Mouse (Mus musculus) c-Kit-positive CD71-negative TER-119-negative erythroid progenitor cells, embryonic 14.5 days (primary cell): ENCODE measurements around the gene 2010300C02Rik.
A peak's percentile ranks its signal among the peaks of the same experiment; 100 is the strongest.
"Not testable (repeated sequence)": the region's sequence is repeated elsewhere in the genome, so short reads cannot be mapped to it uniquely, and the experiment has no call there.

Experiments used
- DNase-seq: peaks from one replicate; pipeline ENCODE4 v3.0.0-alpha.2; 2013; ENCODE audit warnings: low read depth

2010300C02Rik gene

DNA sequence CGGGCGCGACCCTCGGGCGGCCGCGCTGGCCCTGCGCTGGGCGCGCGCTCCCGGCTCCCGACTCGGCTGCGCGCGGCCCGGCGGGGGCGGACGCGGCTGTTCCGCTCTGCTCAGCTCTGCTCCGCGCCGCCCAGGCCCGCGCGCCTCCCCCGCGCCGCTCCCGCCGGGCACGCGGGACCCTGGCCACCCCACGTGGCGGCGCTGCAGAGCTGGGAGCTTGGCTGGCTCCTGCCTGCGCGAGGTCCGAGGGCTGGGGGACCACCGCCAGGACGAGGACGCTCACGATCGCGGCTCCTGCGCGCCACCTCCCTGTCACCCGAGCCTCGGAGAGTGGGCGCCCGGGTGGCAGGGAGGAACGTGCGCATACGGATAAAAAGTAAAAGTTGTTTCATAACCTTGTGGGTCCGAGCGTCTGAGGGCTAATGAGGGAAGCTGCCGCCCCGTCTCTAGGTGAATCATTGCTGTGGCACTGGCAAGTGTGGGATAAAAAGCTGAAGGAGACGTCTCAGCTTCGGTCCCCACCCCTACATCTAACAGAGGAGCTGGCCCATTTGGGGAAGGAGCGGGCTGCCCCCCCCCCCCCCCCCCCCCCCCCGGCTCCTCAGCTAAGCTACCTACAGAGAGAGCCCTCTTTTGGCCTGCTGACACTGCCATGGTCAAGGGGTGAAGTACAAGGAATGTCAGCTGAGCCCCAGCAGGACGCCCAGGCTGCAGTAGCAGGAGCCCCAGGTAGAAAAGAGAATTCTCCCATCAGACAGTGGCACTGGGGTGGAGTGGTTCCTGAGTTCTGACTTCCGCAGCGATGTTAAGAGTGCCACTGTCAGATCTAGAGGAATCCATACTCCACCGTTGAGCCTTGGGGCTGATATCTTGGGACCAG is at the start of gene 2010300C02Rik:
Gene 2010300C02Rik, minus strand, starts transcription at position 325 of the 880 bp plus-strand sequence.
- DNase-seq: peak; percentile 17

DNA sequence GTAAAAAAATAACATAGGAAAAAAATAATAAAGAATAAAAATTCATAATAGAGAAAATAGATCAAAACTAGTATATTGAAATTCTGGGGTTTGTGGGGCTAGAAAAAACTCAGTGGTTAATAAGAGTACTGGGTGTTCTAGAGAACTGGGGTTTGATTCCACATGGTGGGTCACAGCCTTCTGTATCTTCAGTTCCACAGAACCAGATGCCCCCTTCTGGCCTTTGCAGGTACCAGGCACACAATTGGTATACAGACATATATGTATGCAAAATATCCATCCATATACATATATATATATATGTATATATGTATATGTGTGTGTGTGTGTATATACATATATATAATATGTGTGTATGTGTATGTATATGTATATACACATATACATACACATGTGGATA is 39.5 kb upstream of the 2010300C02Rik start:
- no peak for DNase-seq

DNA sequence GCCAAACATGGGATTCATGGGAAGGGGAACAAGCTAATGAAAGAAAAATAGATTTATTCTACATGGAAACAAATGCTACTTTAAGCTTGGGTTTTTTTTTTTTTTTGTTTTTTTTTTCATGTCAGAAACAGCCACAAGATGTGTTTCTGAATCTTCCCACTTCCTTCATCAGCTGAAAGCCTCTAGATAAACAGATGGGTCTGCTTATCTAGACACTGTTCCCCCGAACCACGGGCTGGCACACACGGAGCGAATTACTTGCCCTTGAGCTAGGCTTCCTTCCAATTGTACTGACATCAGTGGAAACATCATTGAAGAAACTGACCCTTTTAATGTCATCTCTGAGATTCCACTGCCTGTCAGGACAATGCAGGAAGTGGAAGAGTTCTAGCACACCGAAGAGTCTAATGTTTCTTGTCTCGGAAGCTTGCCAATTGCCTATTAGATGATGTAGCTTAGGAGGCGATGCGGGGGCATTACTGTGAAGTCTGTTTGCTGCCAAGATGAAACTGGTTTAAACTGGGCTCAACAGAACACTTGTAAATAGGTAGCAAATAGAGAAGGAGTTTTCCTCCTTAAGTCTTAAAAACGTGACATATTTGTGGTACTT is 24.9 kb upstream of the 2010300C02Rik start:
- no peak for DNase-seq

DNA sequence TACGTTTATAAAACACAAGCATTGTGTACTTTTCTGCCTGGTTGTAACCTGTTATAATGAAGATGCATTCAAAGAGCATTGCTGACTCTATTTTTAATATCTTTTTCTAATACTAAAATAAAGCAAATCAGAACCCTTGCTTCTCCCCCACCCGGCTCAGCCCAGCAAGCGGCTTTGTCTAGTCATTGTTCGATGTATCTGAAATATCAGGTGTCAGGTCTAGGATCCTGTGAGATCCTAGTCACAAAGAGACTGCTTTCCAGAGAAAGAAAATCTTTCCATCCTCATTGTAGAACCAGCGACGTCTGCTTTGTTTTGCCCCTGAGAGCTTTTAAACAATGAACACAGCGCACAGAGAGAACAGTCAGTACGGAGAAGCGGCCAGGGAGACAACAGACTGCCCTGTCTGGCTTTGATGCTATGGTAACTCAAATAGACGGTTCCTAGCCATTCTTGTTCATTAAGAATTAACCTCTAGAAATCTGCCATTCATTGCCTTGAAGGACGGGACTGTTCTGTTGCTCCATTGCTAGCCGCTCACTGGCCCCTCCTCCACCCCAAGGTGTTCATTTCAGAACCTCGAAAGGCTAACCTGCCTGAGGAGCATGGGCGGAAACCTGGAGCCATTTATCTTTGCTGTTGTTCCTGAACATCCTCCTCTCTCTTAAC is 22.9 kb upstream of the 2010300C02Rik start:
- no peak for DNase-seq

DNA sequence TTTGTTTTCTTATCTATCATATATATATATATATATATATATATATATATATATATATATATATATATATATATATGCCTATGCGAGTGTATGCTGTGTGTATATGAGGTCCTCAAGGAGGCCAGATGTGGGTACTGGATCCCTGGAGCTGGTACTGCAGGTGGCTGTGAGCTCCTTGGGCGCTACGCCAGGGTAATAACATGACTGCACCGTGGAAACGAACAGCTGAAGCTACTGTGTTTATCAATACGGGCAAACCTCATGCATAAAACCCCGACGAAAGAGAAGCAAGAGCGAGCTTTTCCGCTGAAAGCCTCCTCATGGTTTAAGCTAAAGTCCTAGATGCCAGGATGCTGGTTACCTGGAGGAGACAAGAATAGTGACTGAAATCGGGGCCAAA is 22.2 kb upstream of the 2010300C02Rik start:
- DNase-seq: no peak

DNA sequence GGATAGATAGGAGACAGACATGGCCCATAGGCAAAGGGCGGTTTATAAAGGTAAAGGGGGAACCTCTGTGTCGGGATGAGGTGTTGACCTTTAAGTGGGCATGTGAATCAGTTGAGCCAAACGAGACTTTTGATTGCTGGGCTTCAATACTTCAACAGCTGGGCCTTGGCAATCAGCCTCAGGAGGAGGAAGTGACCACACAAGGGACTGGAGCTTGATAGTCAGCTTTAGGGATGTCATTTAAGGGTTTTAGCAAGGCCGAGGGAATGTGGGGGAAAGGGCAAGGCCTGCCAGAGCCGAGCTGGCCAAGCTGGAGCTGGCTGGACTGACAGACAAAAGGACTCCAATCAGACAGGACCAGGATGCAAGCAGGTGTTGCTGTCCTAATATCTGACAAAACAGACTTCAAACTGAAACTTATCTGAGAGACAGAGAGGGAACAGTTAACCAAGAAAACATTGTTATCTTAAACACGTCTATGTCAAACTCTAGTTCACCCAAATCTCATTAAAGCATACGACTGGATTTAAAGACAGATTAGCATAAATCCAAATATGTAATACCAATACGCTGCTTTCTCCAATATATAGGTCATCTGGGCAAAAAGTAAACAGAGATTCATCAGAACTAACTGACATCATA is 20.4 kb upstream of the 2010300C02Rik start:
- DNase-seq: no peak

DNA sequence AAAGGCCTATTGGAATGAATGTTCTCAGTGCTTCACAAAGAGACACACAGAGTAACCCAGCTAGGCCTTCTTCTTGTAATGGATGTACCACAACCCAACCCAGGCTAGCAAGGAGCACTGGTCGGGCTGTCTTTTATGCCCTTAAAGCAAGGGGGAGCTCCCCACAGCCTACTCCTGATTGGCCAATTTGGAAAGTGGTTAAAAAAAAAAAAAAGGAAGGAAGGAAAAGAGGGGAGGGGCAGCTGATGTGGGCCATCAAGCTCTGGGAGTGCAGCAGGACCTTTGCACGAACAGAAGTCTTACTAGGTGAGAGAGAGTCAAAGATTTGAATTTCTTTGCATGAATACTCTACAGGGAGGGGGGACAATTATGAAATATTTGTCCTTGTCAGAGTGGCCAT is 19.0 kb upstream of the 2010300C02Rik start:
- no peak for DNase-seq

DNA sequence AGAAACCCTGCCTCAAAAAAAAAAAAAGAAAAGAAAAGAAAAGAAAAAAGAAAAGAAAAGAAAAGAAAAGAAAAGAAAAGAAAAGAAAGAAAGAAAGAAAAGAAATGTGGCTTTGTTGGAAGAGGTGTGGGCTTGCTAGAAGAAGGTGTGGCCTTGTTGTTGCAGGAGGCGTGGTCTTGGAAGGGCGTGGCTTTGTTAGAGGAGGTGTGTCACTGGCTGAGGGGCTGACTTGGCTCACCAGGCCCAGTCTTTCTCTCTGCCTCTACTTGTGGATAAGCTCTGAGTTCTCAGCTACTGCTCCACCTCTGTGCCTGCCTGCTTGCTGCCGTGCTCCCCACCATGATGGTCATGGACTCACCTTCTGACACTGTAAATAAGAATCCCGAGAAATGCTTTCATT is 17.2 kb upstream of the 2010300C02Rik start:
- DNase-seq: peak; percentile 18

GRCm38 (mm10) chr1:37735932-37736331 is 16.0 kb upstream of the 2010300C02Rik start:
- DNase-seq: no peak

DNA sequence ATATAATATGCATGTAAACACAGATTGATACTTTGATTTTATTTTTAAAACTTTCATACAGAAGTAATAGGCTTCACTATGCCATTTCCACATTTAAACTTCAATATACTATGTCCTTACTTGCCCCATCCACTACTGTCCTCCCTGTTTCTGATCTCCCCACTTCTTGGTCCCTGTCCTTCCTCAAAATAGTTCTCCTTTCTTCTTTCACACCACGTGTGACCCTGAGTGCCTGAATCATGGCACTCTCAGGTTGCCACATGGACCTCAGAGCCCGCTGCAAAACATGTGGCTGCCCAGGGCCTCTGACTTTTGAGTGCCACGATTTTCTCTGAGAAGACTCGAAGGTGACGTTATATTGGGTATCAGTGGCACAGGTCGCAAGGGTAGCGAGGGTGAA is 15.0 kb upstream of the 2010300C02Rik start:
- DNase-seq: no peak

GRCm38 (mm10) chr1:37729353-37729752 is 9.5 kb upstream of the 2010300C02Rik start:
- DNase-seq: no peak

DNA sequence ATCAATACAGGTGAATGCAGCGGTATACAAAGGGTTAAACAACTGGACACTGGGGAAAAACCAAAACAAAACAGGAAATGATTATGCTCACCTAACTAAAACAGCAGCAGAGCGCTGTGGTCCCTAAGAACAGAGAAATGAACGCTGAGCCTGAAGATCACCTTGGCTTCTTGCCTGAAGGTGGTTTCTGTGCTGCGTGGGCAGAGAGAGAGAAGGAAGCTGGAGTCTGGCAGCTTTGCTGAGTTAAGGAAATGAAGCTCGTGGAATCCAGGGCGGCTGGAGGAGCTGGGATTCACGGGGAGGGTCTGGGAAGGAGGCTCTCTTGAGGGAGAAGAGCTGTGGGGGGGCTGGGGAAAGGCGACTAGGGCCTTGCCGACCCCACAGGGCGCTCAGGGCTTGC is 8.2 kb upstream of the 2010300C02Rik start:
- no peak for DNase-seq

DNA sequence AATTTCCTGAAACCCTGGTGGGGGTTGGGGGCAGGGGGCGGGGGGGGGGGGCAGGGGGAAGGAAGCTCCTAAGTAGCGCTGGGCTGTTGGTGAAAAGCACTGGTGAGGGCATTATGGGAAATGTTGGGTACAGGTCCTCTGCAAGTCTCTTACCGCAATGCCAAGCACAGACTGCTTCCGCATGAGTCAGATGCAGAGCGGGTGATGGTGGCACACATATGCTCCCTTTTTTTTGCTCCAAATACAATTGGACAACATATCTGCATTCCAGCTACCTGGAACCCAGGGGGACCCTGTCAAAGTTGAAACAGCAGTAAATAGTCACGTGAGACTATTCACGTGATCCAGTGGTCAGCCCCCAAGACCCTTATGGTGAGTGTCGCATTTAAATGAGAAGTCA is 7.3 kb upstream of the 2010300C02Rik start:
- DNase-seq: no peak

- DNase-seq: no peak
These were observed 6.5 kb upstream of the 2010300C02Rik start for GRCm38 (mm10) chr1:37726426-37726825.

DNA sequence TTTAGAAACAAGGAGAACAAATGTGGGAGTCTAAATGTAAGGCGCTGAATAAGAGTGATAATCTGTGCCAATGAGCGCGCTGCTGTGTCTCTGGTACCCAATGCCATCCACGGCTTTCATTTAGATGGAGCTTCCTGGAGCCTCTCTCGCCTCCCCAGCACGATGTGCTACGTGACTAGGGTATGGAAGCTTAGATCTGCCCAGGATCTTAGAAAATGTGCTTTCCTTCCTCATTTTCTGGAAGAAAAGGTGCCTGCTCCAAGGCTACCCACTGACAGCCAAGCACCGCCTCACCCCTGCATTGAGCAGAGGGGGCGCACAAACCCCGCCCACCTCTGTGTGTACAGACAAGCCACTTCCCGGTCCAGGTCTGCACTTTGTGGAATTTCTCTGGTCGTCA is 6.0 kb upstream of the 2010300C02Rik start:
- DNase-seq: no peak

DNA sequence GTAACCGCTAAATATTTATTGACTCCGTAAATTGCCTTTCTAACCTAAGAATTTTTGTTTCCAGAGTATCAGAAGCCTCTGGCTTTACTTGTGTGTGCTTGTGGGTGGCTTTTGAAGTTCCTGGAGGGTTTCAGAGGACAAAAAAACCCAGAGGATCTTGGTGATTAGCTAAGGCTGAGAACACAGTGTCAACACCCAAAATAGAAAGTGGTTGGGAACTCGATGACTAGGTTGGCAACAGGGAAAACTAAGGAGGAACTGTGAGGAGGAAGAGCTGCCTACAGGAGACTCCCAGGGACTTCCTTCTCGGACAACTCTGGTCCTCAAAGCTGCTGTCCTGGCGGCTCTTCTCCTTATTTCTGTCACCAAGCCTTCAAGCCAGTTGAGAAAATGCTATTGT is 1.2 kb upstream of the 2010300C02Rik start:
- no peak for DNase-seq

- DNase-seq: no peak
These were observed 708 bp downstream of the 2010300C02Rik start for GRCm38 (mm10) chr1:37719030-37719723.

DNA sequence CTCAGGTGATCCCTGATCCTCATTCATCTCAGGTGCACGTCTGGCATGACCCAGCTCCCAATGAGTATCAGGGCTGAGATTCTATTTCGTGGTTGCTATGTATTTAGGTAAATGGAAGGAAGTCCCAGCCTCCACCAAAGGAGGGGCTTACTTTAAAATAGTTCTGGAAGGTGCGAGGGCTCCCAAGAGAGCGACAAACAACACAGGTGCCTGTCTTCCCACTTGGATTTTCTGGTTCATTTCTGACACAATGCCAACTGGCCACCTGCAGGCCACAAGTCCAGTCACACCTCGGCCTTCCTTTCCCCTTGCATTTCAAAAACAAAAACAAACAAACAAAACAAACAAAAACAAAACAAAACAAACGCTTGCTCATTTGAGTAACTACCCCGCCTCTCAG is 1.4 kb downstream of the 2010300C02Rik start:
- DNase-seq: no peak

DNA sequence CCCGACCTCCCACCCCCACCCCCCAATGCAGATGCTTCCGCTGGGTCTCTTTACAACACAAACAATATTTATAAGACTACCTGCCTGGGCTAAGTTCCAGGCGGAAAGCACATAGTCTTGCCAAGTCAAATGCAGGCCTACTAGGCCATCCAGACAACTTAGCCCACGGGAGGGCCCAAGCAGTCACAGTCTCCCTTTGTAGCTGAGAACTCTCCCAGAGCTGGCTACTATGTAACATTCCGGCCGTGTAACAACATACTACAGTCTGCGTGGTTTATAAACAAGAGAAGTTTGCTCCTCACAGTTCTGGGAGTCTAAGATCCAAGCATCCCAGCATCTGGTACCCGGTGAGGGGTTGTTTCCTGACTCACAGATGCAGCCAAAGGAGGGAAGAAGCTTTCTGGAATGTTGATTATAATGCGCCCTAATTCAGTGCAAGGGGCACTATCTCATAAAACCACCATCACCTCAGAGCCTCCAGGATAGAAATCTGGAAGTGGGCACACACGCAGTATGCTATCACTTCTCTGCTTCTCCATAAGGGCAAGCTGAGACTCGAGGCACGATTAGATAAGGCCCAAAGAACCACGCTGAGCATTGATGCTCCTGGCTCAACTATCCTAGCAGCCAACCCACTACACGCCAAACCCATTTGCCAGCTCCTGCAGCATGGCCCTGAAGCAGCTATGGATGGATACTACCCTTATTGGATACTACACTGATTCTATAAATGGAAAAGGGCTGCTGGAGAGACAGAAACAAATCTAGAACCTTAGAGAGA is 2.3 kb downstream of the 2010300C02Rik start:
- DNase-seq: no peak

DNA sequence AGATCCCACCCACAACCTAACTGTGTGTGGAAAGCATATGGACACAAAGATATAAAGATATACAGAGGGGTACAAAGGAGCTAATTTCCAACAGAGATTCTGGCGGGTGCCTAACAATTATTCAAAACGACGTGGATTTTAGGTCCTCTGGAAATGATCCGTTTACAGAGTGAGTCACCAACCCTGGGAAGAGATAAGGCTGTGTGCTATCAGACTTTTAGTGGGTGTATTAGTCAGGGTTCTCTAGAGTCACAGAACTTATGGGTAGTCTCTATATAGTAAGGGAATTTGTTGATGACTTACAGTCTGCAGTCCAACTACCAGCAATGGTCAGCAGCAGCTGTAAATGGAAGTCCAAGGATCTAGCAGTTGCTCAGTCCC is 7.5 kb downstream of the 2010300C02Rik start:
- not testable (repeated sequence) for DNase-seq
